In the genomic region with DNA sequence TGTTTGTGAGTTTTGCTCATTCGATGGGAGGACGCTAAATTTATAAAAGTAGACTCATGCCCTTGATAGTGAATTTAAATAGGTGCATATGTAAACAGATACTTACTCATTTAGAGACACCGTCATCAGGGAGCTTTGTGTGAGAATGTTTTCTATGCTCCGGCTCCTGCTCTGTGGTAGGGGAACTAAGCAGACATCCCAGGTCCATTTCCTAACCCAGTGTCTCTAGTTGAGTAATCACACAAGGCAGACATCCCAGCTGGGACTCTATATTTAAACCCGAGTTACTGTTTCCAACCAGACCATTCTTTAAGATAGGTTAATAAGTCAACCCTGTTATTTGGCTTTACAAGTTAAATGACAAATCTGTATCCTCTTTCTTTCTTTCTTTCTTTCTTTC, we compare ENCODE assay signal across 26 mouse cellular contexts.
"Had no signal": no experiment of that assay in that cellular context is flagged by ENCODE, and none has a peak within 500 bp of the region (broad histone marks: within the 10 kb centered on the region; RNA-seq: fewer than 3 reads in every experiment).

No protein-coding gene starts in this region.

- H3K4me2 ChIP-seq: heart, embryonic 12.5 days; hindbrain, embryonic 12.5 days; hindbrain, embryonic 14.5 days; intestine, embryonic 15.5 days; limb, embryonic 13.5 days; limb, embryonic 15.5 days; liver, embryonic 12.5 days had no signal

- H3K36me3 ChIP-seq: heart, embryonic 10.5 days; heart, embryonic 12.5 days; hindbrain, embryonic 10.5 days; hindbrain, embryonic 12.5 days; intestine, embryonic 15.5 days; limb, embryonic 13.5 days; limb, embryonic 15.5 days; liver, embryonic 12.5 days had no signal

- H3K4me1 ChIP-seq: intestine, embryonic 15.5 days; liver, embryonic 12.5 days had no signal

- H3K27me3 ChIP-seq: heart, embryonic 12.5 days; hindbrain, embryonic 12.5 days; intestine, embryonic 15.5 days; limb, embryonic 13.5 days; limb, embryonic 15.5 days; liver, embryonic 12.5 days had no signal

- ATAC-seq: hindbrain, embryonic 16.5 days; inflammation-experienced regulatory T-cells, adult 6 months; intestine, embryonic 15.5 days; intestine, postnatal 0 days; liver, embryonic 12.5 days had no signal

- H3K9ac ChIP-seq: heart, embryonic 12.5 days; hindbrain, embryonic 12.5 days; hindbrain, embryonic 14.5 days; intestine, embryonic 15.5 days; limb, embryonic 13.5 days; limb, embryonic 15.5 days; liver, embryonic 12.5 days; liver, embryonic 14.5 days had no signal

- DNase-seq: gastrocnemius, adult 2 months; gastrocnemius, postnatal 10 days; gastrocnemius, postnatal 25 days; heart, adult 18-20 months; heart, postnatal 10 days; heart, postnatal 4 days; kidney, adult 18-20 months; kidney, adult 8-10 months; kidney, postnatal 10 days; kidney, postnatal 25 days; kidney, postnatal 4 days had no signal

- H3K4me3 ChIP-seq: gastrocnemius, adult 2 months; heart, embryonic 10.5 days; heart, embryonic 12.5 days; hindbrain, embryonic 10.5 days; hindbrain, embryonic 12.5 days; intestine, embryonic 15.5 days; layer of hippocampus, adult 2 months; left cerebral cortex, adult 2 months; limb, embryonic 13.5 days; limb, embryonic 15.5 days; liver, embryonic 12.5 days had no signal

- H3K27ac ChIP-seq: gastrocnemius, adult 2 months; heart, embryonic 10.5 days; hindbrain, embryonic 10.5 days; hindbrain, embryonic 12.5 days; hindbrain, embryonic 14.5 days; intestine, embryonic 15.5 days; layer of hippocampus, adult 2 months; left cerebral cortex, adult 2 months; limb, embryonic 13.5 days; limb, embryonic 15.5 days; liver, embryonic 12.5 days; liver, embryonic 14.5 days had no signal

- H3K9me3 ChIP-seq: heart, embryonic 10.5 days; heart, embryonic 12.5 days; hindbrain, embryonic 10.5 days; hindbrain, embryonic 12.5 days; intestine, embryonic 15.5 days; limb, embryonic 13.5 days; limb, embryonic 15.5 days; liver, embryonic 12.5 days had no signal
